Mouse (Mus musculus) limb, embryonic 10.5 days (tissue): ENCODE measurements at regions not wholly inside any gene's neighbourhood (a gene's known extent, or its start where the extent isn't known, plus 50 kb on each side); places are given as distances from the start of the nearest gene placed in this dataset.
A peak's percentile ranks its signal among the peaks of the same experiment; 100 is the strongest.

Experiments used
- DNase-seq: peaks from one replicate; pipeline ENCODE4 v3.0.0-alpha.2; 2017; ENCODE audit warnings: low spot score
- H3K27ac ChIP-seq: fragments of 300-500 bp; sonication (generic); 2 replicates; pipeline ENCODE4 v1.5.1; 2016; ENCODE audit warnings: mild to moderate bottlenecking
- H3K27me3 ChIP-seq: fragments of 300-500 bp; sonication (generic); 2 replicates; pipeline ENCODE4 v1.6.1; 2016; ENCODE audit warnings: low read depth, mild to moderate bottlenecking; ENCODE audit not compliant: poor library complexity, severe bottlenecking
- H3K36me3 ChIP-seq: fragments of 300-500 bp; sonication (generic); 2 replicates; pipeline ENCODE4 v1.6.1; 2016; ENCODE audit warnings: mild to moderate bottlenecking, moderate library complexity
- H3K4me1 ChIP-seq: fragments of 300-500 bp; sonication (generic); 2 replicates; pipeline ENCODE4 v1.6.1; 2016
- H3K4me3 ChIP-seq: fragments of 300-500 bp; sonication (generic); 2 replicates; pipeline ENCODE4 v1.5.1; 2016; ENCODE audit warnings: mild to moderate bottlenecking, moderate library complexity
- H3K9me3 ChIP-seq: fragments of 300-500 bp; sonication (generic); replicated peaks from 2 replicates; pipeline ENCODE4 v1.6.1; 2016; ENCODE audit warnings: mild to moderate bottlenecking
- WGBS: fragments of 180-500 bp; shearing (Covaris S2); methylation state at CpG from one replicate; pipeline ENCODE4 v1.1.7; 2016; 5-methylcytosine and 5-hydroxymethylcytosine counted together

DNA sequence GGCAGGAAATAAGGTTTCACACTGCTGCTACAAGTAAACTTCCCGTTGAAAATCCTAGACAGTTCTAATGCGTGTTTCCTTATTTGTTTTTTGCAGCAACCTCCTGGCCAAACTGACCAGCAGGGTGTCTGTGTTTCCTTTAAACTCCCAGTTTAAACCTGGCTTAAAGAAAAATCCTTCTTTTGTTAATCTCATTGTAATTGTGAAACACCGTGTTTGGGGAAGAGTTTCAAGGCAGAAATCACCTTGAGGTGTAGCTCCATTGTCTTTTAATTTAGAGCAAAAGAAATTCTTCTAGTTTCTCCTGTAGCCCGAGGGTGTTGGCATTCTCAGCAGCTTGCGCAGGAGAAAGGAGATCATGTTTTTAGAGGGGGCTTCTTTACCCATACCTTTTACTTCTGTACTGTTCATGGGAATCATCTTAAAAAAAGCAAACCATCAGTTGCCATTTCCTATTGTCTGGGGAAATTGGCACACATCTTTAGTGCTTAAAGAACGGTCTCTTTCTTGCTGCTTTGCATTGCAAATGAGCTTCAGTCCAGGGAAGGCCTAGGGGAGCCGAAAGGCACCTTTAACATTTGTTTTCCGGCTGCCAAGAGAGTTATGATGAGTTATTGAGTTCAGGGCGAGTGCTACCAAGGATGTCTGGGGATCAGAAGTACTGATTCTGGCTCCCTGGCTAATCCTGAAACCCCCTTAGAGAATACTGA lies 342.6 kb downstream of the Slc4a3 start:
- Histone ChIP-seq H3K27ac (peak overlapping the region; percentile 79), H3K9me3 (no peaks in the 10 kb centered on the region; the same call in 1 of the 2 replicates), H3K36me3 (no peaks in the 10 kb centered on the region), H3K27me3 (no peaks in the 10 kb centered on the region), H3K4me3 (no peak overlapping the region), H3K4me1 (peaks cover 60% of the 10 kb centered on the region)
- DNase-seq, result no peak
- WGBS, result 35% methylated on average over 9 of the region's 9 CpGs

DNA sequence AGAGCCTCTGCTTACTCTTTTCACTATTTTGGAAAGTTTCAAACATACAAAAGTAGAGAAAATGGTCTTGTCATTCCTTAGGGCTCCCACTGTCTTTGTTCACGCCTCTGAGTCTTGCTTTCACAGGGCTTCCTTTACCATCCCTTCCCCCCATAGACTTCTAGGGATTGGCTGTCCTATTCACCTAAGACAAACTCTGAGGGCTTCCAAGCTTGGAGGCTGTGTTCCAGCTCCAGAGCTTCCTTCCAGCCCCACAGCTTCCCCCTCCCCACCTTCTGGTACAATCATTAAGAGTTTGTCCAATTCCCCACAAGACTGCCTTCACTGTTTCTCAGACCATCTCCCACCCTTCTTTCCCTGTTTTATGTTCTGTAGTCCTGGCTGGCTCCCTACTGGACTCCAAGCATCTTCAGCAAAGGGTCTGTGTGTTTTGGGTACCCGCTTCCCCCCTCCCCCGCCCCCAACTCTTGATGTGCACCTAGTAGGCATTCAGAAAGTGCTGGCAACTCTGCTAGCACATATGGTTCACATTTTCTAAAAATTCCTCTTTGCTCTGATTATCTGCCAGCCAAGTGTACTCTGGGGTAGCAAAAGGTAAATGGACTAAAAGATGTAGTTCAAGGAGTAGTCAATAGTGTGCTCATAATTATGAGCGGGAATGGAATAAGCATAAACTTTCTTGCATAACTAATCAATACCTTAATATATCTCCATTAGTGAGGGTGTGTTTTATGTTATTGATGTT lies 344.0 kb downstream of the Slc4a3 start:
- WGBS, result 72% methylated on average over 4 of the region's 4 CpGs
- Histone ChIP-seq H3K4me3 (no peak overlapping the region), H3K4me1 (peaks cover 52% of the 10 kb centered on the region), H3K27me3 (no peaks in the 10 kb centered on the region), H3K27ac (peak overlapping the region; percentile 79; the same call in 1 of the 2 replicates), H3K9me3 (no peaks in the 10 kb centered on the region; the same call in 1 of the 2 replicates), H3K36me3 (no peaks in the 10 kb centered on the region)
- peak; percentile 35 for DNase-seq

GRCm38 (mm10) chr1:75890636-75891276 lies 344.7 kb downstream of the Slc4a3 start:
- H3K27ac ChIP-seq, result peak overlapping the region; percentile 47; the same call in 1 of the 2 replicates
- WGBS, result 82% methylated on average over 10 of the region's 10 CpGs
- no peak for DNase-seq

GRCm38 (mm10) chr1:75895550-75895949 lies 349.5 kb downstream of the Slc4a3 start:
- H3K36me3 ChIP-seq, result no peaks in the 10 kb centered on the region
- peaks cover 8% of the 10 kb centered on the region; the same call in 1 of the 2 replicates for H3K4me1 ChIP-seq
- no peaks in the 10 kb centered on the region for H3K27me3 ChIP-seq
- WGBS, result 100% methylated on average over 1 of the region's 1 CpGs
- H3K9me3 ChIP-seq, result no peaks in the 10 kb centered on the region; the same call in 1 of the 2 replicates
- no peak for DNase-seq
- no peak overlapping the region for H3K4me3 ChIP-seq
- H3K27ac ChIP-seq, result no peak overlapping the region

More at GRCm38 (mm10) chr1:75890636-75891276, 344.7 kb downstream of the Slc4a3 start:
- Histone ChIP-seq H3K27me3 (no peaks in the 10 kb centered on the region), H3K9me3 (no peaks in the 10 kb centered on the region; the same call in 1 of the 2 replicates), H3K36me3 (no peaks in the 10 kb centered on the region), H3K4me3 (no peak overlapping the region), H3K4me1 (peaks cover 45% of the 10 kb centered on the region)

DNA sequence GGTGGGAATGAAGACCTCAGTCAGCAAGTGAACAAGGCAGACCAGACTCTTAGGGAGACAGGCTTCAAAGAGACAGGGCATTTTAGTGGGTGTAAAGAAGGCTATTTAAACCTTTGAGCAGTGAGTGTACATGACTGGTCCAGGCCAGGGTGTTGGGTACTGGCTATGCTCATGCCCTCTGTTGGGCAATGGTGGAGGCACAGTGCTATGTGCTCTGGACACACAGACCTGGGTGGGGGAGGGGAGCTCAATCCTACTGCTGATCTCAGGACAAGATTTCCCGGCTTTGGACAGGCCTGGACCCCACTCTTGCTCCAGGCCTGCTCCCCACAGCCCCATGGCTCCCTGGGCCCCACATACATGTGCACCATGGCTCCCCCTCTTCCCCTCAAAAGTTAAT lies 355.1 kb downstream of the Slc4a3 start:
- H3K4me1 ChIP-seq, result peaks cover 7% of the 10 kb centered on the region
- no peak overlapping the region for H3K4me3 ChIP-seq
- no peaks in the 10 kb centered on the region for H3K27me3 ChIP-seq
- H3K27ac ChIP-seq, result no peak overlapping the region
- no peaks in the 10 kb centered on the region for H3K36me3 ChIP-seq
- 20% methylated on average over 1 of the region's 1 CpGs for WGBS
- no peak for DNase-seq
- H3K9me3 ChIP-seq, result no peaks in the 10 kb centered on the region

DNA sequence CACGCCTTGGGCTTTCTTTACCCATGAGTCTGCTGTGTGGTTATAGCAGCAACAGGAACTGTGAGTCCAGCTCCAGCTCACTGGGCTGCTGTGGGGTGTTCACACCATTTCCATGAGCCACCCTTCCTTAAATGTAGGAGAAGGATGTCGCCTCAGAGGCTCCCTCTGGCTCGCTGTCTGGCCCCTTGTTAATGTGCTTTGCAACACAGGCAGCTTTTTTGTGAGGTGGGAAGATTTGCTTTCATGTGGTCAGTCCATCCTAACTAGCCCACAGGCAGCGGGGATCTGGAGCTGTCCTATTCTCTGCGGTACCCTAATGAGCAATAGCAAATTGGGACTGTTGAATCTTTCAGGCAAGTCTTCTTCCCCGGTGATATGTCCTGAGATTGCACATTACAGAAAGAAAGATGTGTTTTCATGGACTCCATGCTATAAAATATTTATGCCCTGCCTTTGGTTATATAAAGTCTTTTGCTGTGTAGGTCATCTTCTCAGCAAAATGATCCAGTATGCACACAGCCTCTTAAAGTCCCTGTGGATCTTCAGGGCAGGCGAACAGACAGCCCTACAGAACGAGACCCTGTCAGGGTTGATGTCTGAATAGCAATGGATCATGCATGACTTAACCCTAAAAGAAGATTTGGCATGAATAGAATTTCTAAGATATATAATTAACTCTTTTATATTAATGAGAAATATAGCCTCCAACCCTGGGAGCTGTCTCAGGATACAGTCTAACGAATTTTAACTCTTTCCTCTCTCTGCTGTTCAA lies 359.8 kb downstream of the Slc4a3 start:
- Histone ChIP-seq H3K4me1 (peaks cover 7% of the 10 kb centered on the region), H3K4me3 (no peak overlapping the region), H3K9me3 (no peaks in the 10 kb centered on the region), H3K27me3 (no peaks in the 10 kb centered on the region), H3K36me3 (no peaks in the 10 kb centered on the region), H3K27ac (no peak overlapping the region)
- no peak for DNase-seq
- WGBS, result 81% methylated on average over 9 of the region's 9 CpGs

DNA sequence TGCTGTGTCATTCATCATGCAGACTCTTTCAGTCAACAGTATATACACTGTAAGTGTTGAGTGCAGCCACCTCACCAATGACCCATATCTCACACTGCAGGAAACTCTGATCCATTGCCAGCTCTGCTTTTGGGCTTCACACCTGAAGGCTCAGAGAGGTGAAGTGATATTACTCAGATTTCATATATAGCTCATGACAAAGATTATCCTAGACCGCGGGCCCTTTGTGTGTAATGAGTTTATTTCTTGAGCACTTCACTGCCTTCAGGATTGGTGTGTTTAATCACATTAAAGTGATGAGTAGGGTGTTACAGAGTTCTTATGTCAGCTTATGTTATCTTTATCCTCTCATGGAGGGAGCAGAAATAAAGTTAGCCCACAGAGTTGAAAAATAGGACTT lies 369.2 kb downstream of the Slc4a3 start:
- Histone ChIP-seq H3K9me3 (no peaks in the 10 kb centered on the region), H3K36me3 (no peaks in the 10 kb centered on the region), H3K27me3 (no peaks in the 10 kb centered on the region), H3K4me1 (peaks cover 20% of the 10 kb centered on the region), H3K27ac (no peak overlapping the region; the same call in 1 of the 2 replicates), H3K4me3 (no peak overlapping the region)
- WGBS, result 92% methylated on average over 2 of the region's 2 CpGs
- DNase-seq, result no peak

DNA sequence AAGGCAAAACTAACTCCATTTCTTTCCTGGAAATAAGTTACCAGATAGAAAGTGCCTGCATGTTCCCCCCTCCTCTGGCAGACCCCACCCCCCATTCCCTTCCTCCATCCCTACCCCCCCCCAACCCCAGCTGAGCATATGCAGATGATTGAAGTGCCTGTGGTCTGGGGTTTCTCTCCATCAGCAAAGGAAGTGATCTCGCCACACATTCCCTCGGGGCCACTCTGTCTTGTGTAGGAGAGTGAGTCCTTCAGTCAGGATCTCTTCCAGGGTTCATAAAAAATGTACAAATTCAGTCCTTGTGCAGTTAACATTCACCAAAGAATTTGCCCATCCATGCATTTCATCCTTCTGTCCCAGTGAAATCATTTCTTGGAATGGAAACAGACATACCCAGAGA lies 370.1 kb downstream of the Slc4a3 start:
- H3K27me3 ChIP-seq, result no peaks in the 10 kb centered on the region
- DNase-seq, result no peak
- H3K27ac ChIP-seq, result no peak overlapping the region; the same call in 1 of the 2 replicates
- H3K4me3 ChIP-seq, result no peak overlapping the region
- no peaks in the 10 kb centered on the region for H3K36me3 ChIP-seq
- H3K4me1 ChIP-seq, result peaks cover 20% of the 10 kb centered on the region
- no peaks in the 10 kb centered on the region for H3K9me3 ChIP-seq
- WGBS, result 28% methylated on average over 2 of the region's 2 CpGs

DNA sequence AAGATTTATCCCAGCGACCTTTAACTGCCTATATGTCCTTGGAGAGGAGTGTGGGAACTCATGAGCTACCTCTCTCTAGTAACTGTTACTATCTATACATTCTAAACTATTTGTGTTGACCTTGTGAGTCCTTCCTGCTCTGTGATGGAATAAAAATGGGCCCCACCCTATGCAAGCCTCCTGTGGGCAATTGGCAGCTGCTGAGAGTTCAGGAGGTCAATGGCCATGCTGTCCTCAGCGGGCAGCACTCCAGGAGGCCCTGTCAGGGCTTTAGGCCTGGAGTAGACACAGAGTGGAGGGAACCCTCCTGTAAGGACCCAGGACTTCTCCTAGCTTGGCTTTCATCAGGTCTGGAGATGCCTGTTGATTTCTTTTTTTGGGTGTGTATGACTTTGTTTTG lies 373.1 kb downstream of the Slc4a3 start:
- WGBS, result 67% methylated on average over 2 of the region's 2 CpGs
- no peaks in the 10 kb centered on the region for H3K36me3 ChIP-seq
- H3K27ac ChIP-seq, result no peak overlapping the region; the same call in 1 of the 2 replicates
- DNase-seq, result no peak
- H3K4me1 ChIP-seq, result peaks cover 20% of the 10 kb centered on the region
- H3K9me3 ChIP-seq, result no peaks in the 10 kb centered on the region
- no peaks in the 10 kb centered on the region for H3K27me3 ChIP-seq
- no peak overlapping the region for H3K4me3 ChIP-seq

- WGBS, result 86% methylated on average over 8 of the region's 8 CpGs
- H3K27ac ChIP-seq, result peak overlapping the region; percentile 57; the same call in 1 of the 2 replicates
- peaks cover 13% of the 10 kb centered on the region for H3K4me1 ChIP-seq
Measured at GRCm38 (mm10) chr1:75925046-75925445, 379.0 kb downstream of the Slc4a3 start.

GRCm38 (mm10) chr1:75925802-75926201 lies 379.7 kb downstream of the Slc4a3 start:
- no peaks in the 10 kb centered on the region for H3K9me3 ChIP-seq
- peaks cover 13% of the 10 kb centered on the region for H3K4me1 ChIP-seq
- peaks cover 6% of the 10 kb centered on the region for H3K27me3 ChIP-seq
- 27% methylated on average over 9 of the region's 9 CpGs for WGBS
- no peaks in the 10 kb centered on the region for H3K36me3 ChIP-seq
- DNase-seq, result peak; percentile 97
- H3K4me3 ChIP-seq, result no peak overlapping the region
- H3K27ac ChIP-seq, result peak overlapping the region; percentile 57

More at GRCm38 (mm10) chr1:75925046-75925445, 379.0 kb downstream of the Slc4a3 start:
- H3K36me3 ChIP-seq, result no peaks in the 10 kb centered on the region
- no peak overlapping the region for H3K4me3 ChIP-seq
- DNase-seq, result no peak
- peaks cover 6% of the 10 kb centered on the region for H3K27me3 ChIP-seq
- H3K9me3 ChIP-seq, result no peaks in the 10 kb centered on the region

DNA sequence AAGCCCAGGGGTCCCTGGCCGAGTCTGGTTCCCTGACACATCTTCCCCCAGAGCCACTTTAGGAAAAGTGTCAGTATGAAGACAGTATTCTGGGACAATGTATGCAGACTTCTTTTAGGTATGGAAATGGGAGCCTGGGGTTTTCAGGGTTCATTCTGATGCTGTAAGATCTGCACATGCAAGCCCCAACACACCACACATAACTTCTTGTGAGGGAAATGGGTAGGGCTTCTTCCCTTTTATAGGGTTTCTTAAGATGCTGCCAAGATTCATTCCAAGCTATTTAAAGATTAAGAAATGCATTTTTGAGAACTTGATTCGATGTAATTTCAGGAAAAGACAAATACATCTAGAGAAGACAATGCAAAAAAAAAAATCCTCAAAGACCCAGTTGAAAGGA lies 385.8 kb downstream of the Slc4a3 start:
- Histone ChIP-seq H3K9me3 (no peaks in the 10 kb centered on the region), H3K27ac (peak overlapping the region; percentile 62), H3K4me3 (no peak overlapping the region), H3K27me3 (peaks cover 6% of the 10 kb centered on the region), H3K36me3 (no peaks in the 10 kb centered on the region), H3K4me1 (peaks cover 16% of the 10 kb centered on the region)
- no peak for DNase-seq
- 73% methylated on average over 2 of the region's 2 CpGs for WGBS
